Mouse (Mus musculus): ENCODE measurements at regions not wholly inside any gene's neighbourhood (a gene's known extent, or its start where the extent isn't known, plus 50 kb on each side); places are given as distances from the start of the nearest gene placed in this dataset.

DNA sequence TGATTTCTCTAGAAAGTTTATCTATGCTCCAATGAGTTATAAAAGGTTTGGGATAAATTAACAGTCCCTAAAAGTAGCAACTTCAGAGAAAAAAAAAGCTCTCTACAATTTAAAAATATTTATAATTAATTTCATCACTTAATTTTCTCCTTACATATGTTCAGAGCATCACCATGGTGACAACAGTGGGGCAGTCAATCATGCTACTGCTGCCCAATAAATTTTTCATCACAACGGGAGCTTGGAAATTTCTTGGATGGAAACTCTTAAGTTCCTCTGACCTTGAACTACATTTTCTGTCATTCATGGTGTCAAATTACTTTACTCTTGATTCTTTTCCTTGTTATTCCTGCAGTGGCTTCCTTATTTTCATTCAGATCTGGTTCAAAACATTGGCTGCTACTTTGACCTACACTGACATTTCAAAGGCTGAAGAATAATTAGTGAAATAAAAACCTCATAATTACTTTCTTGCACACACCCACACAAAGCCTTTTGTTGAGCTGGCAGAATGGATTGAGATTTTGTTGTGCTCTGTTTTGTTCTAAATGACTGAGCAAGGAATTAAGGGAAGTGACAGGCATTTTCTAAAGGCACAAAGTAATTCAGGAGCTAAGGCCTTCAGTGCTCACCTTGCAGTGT lies 540.1 kb upstream of the Stxbp6 start:
- no peaks in the 10 kb centered on the region for H3K4me1 ChIP-seq (ENCODE audit: control insufficient read depth, insufficient read depth, low read length)
- intact Hi-C loops (cut with DNase I) = no loop called here
- H3K36me3 ChIP-seq (ENCODE audit: control insufficient read depth, insufficient read depth, low read length) = no peaks in the 10 kb centered on the region
- TF ChIP-seq CTCF (IDR thresholded peaks at IDR 0.05) (no peak), POLR2A (IDR thresholded peaks at IDR 0.05; ENCODE audit: insufficient read depth, low read depth, low read length) (no peak), EP300 (IDR thresholded peaks at IDR 0.05; ENCODE audit: insufficient read depth, low read depth, low read length) (no peak)
- no peaks in the 10 kb centered on the region for H3K27me3 ChIP-seq (ENCODE audit: control insufficient read depth, insufficient read depth, low read length)
- 52% methylated on average over 1 of the region's 1 CpGs for WGBS
- DNase-seq = no peak
- no peak overlapping the region for H3K27ac ChIP-seq
- H3K9ac ChIP-seq (ENCODE audit: low read depth, low read length) = no peak overlapping the region
- no peak overlapping the region for H3K4me3 ChIP-seq
- no peaks in the 10 kb centered on the region for H3K79me2 ChIP-seq (replicated peaks; ENCODE audit: control insufficient read depth, insufficient read depth, low read length)

DNA sequence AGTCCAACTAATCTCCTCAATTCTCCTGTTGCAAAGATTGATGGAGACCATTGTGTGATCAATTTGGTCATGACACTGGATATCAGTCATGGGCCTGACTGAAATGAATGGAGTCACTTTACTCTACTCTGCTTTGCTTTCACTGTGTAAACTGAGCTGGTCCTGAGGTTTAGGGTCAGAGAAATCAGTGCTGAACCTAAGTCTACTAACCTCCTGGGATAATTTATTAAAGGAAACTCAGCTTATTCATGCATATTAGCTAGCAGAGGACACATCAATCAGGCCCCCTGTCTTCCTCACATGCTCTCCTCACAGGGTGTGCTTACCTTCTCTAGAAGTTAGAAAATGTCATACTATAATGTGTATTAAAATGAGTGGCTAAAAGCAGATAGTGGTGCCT lies 539.6 kb upstream of the Stxbp6 start:
- no peaks in the 10 kb centered on the region for H3K36me3 ChIP-seq (ENCODE audit: control insufficient read depth, insufficient read depth, low read length)
- H3K4me3 ChIP-seq = no peak overlapping the region
- H3K4me1 ChIP-seq (ENCODE audit: control insufficient read depth, insufficient read depth, low read length) = no peaks in the 10 kb centered on the region
- no peak overlapping the region for H3K27ac ChIP-seq
- intact Hi-C loops (cut with DNase I) = no loop called here
- H3K79me2 ChIP-seq (replicated peaks; ENCODE audit: control insufficient read depth, insufficient read depth, low read length) = no peaks in the 10 kb centered on the region
- H3K9ac ChIP-seq (ENCODE audit: low read depth, low read length) = no peak overlapping the region
- TF ChIP-seq EP300 (IDR thresholded peaks at IDR 0.05; ENCODE audit: insufficient read depth, low read depth, low read length) (no peak), POLR2A (IDR thresholded peaks at IDR 0.05; ENCODE audit: insufficient read depth, low read depth, low read length) (no peak)
- no peak for DNase-seq
- H3K27me3 ChIP-seq (ENCODE audit: control insufficient read depth, insufficient read depth, low read length) = no peaks in the 10 kb centered on the region

DNA sequence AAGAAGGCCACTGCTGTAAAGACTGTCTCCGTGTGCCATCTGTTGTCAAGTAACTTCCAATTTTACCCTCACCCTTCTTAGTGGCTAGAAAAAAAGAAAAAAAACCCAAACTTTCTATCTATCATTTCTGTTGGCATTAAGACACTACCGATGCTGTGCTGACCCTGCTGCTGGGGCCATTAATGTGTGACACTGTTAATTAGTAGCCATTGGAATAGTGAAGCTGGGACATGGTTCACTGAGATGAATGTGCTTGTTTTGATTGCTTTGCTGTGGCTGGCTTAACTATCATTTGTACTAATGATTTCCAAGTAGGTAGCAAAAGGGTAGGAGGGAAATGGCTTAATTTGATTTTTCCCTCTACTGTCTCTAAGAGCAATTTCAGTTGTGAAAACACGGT lies 524.9 kb upstream of the Stxbp6 start:
- no peaks in the 10 kb centered on the region for H3K4me1 ChIP-seq (ENCODE audit: control insufficient read depth, insufficient read depth, low read length)
- intact Hi-C loops (cut with DNase I) = no loop called here
- no peak overlapping the region for H3K4me3 ChIP-seq
- H3K36me3 ChIP-seq (ENCODE audit: control insufficient read depth, insufficient read depth, low read length) = no peaks in the 10 kb centered on the region
- H3K9ac ChIP-seq (ENCODE audit: low read depth, low read length) = no peak overlapping the region
- WGBS = 72% methylated on average over 3 of the region's 3 CpGs
- H3K27ac ChIP-seq = no peak overlapping the region
- no peak for DNase-seq
- no peak for TF ChIP-seq EP300 (IDR thresholded peaks at IDR 0.05; ENCODE audit: insufficient read depth, low read depth, low read length)
- no peaks in the 10 kb centered on the region for H3K79me2 ChIP-seq (replicated peaks; ENCODE audit: control insufficient read depth, insufficient read depth, low read length)
- H3K27me3 ChIP-seq (ENCODE audit: control insufficient read depth, insufficient read depth, low read length) = no peaks in the 10 kb centered on the region

DNA sequence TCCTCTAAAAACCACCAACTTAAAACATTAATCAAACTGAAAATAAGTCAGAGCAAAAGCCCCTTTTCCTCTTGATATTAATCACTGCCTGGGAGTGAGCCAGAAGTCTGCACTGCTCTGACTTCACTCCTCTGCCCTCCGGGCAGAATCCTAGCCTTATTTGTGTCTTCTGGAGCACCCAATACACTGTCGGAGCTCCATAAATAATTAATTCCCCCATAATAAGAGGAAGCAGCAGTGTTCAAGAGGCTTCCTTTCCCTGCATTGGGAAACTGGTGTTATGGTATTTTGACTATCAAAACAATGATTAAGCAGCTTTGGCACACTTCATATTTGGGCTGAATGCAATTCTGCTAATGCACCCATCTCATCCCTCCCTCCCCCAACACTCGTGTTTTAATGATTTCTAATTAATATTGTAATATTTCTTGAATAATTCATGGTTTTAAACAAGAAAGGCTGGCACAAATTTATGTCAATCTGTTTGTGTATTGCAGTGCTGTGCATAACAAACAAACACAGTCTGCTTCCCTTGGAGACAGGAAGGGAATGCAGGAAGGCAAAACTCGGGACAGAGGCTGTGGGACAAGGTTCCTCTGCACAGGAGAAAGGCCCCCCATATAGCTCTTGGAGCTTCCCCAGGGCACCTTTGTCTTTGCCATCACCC lies 523.5 kb upstream of the Stxbp6 start:
- Histone ChIP-seq H3K9ac (ENCODE audit: low read depth, low read length) (no peak overlapping the region), H3K4me3 (no peak overlapping the region), H3K27ac (no peak overlapping the region), H3K79me2 (replicated peaks; ENCODE audit: control insufficient read depth, insufficient read depth, low read length) (no peaks in the 10 kb centered on the region), H3K27me3 (ENCODE audit: control insufficient read depth, insufficient read depth, low read length) (no peaks in the 10 kb centered on the region), H3K4me1 (ENCODE audit: control insufficient read depth, insufficient read depth, low read length) (no peaks in the 10 kb centered on the region), H3K36me3 (ENCODE audit: control insufficient read depth, insufficient read depth, low read length) (no peaks in the 10 kb centered on the region)
- intact Hi-C loops (cut with DNase I) = no loop called here
- DNase-seq = no peak
- WGBS = 40% methylated on average over 4 of the region's 4 CpGs
- TF ChIP-seq CTCF (IDR thresholded peaks at IDR 0.05) (no peak), EP300 (IDR thresholded peaks at IDR 0.05; ENCODE audit: insufficient read depth, low read depth, low read length) (no peak), POLR2A (IDR thresholded peaks at IDR 0.05; ENCODE audit: insufficient read depth, low read depth, low read length) (no peak)

DNA sequence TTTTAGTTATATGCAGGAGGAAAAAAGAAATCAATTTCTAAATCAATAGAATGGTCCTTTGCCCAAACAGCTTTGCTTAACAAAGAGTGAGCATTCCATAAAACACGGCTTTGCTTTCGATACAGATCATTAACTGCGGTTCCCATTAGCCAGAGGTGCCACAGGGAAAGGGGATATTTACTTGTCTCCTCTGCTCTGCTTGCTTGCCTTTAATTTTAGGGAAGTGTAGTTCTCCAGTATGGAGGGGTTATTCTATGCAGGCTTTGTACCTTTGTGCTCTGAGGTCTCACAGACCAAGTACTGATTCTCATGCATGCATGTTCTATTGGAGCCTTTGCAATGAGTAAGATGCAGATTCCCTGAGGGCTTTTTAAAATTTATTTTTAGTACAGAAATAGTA lies 520.2 kb upstream of the Stxbp6 start:
- DNase-seq = no peak
- Histone ChIP-seq H3K4me1 (ENCODE audit: control insufficient read depth, insufficient read depth, low read length) (no peaks in the 10 kb centered on the region), H3K79me2 (replicated peaks; ENCODE audit: control insufficient read depth, insufficient read depth, low read length) (no peaks in the 10 kb centered on the region), H3K36me3 (ENCODE audit: control insufficient read depth, insufficient read depth, low read length) (no peaks in the 10 kb centered on the region), H3K9ac (ENCODE audit: low read depth, low read length) (no peak overlapping the region), H3K27ac (no peak overlapping the region), H3K4me3 (no peak overlapping the region), H3K27me3 (ENCODE audit: control insufficient read depth, insufficient read depth, low read length) (no peaks in the 10 kb centered on the region)
- WGBS = 88% methylated on average over 3 of the region's 3 CpGs
- intact Hi-C loops (cut with DNase I) = no loop called here
- TF ChIP-seq POLR2A (IDR thresholded peaks at IDR 0.05; ENCODE audit: insufficient read depth, low read depth, low read length) (no peak), CTCF (IDR thresholded peaks at IDR 0.05) (no peak), EP300 (IDR thresholded peaks at IDR 0.05; ENCODE audit: insufficient read depth, low read depth, low read length) (no peak)

DNA sequence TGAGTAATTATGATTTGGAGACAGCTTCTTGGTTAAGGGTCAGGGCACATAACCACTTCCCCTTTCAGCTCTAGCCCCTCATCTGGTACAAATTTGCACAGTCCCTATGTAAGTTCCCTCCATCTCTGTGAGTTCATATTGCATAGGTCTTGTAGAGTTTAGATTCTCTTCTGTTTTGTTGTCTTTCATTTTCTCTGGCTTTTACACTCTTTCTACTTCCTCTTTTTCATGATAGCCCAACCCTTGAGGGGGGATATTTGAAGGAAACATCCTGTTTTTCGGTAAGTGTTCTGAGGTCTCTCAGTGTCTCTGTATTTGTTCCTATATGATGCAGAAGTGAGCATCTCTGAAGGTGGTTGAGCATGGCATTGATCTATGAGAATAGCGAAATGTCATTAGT lies 515.7 kb upstream of the Stxbp6 start:
- no peaks in the 10 kb centered on the region for H3K4me1 ChIP-seq (ENCODE audit: control insufficient read depth, insufficient read depth, low read length)
- DNase-seq = no peak
- no peak overlapping the region for H3K9ac ChIP-seq (ENCODE audit: low read depth, low read length)
- intact Hi-C loops (cut with DNase I) = no loop called here
- no peaks in the 10 kb centered on the region for H3K36me3 ChIP-seq (ENCODE audit: control insufficient read depth, insufficient read depth, low read length)
- no peak overlapping the region for H3K27ac ChIP-seq
- H3K79me2 ChIP-seq (replicated peaks; ENCODE audit: control insufficient read depth, insufficient read depth, low read length) = no peaks in the 10 kb centered on the region
- no peaks in the 10 kb centered on the region for H3K27me3 ChIP-seq (ENCODE audit: control insufficient read depth, insufficient read depth, low read length)
- no peak for TF ChIP-seq CTCF (IDR thresholded peaks at IDR 0.05)
- no peak for TF ChIP-seq EP300 (IDR thresholded peaks at IDR 0.05; ENCODE audit: insufficient read depth, low read depth, low read length)
- no peak for TF ChIP-seq POLR2A (IDR thresholded peaks at IDR 0.05; ENCODE audit: insufficient read depth, low read depth, low read length)
- 71% methylated on average over 2 of the region's 2 CpGs for WGBS
- H3K4me3 ChIP-seq = no peak overlapping the region

Measured in heart, adult 2 months (tissue).